Mouse (Mus musculus) erythroblast, embryonic 14.5 days (primary cell): ENCODE data around the gene Sntb2.

Experiments used
- GATA1 ChIP-seq: IDR thresholded peaks from 2 replicates; pipeline ENCODE4 v1.6.1; 2012; ENCODE audit warnings: low read length, inconsistent platforms, mixed read lengths
- TAL1 ChIP-seq: IDR thresholded peaks from 3 replicates; pipeline ENCODE4 v1.6.1; 2012; ENCODE audit warnings: low read length, inconsistent platforms, mixed read lengths

DNA sequence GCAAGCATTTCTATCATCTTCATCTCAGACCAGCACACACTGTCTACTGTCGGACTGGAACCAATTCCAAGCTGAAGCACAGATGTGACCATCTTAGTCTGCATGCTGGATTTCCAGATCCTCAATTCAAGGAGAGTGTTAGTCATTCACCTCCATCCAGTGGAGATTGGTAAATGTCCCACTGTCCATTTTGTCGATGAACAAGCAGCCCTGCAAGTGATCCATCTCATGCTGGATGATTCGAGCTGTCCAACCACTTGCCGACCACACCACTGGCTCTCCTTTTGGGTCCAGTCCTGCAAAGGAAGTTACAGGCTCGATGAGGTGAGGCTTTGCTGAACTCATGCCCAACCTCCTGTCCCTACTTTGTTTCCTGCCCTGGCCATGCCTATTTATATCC lies 111.4 kb downstream of the Sntb2 start:
- TF ChIP-seq TAL1 (no peak), GATA1 (no peak)
